Mouse (Mus musculus): ENCODE measurements around the gene Spopl.

GRCm38 (mm10) chr2:23571302-23572156 lies at the start of gene Spopl:
- peak; percentile 62 for TF ChIP-seq POLR2A (IDR thresholded peaks at IDR 0.05; ENCODE audit: control insufficient read depth, low read depth, low read length)
- TF ChIP-seq CTCF (IDR thresholded peaks at IDR 0.05; ENCODE audit: control insufficient read depth, insufficient read depth, insufficient replicate concordance, low read depth, low read length): no peak

Data from testis, adult 2 months (tissue).